Mouse (Mus musculus) thymus, adult 2 months (tissue): ENCODE results near the gene Oaz3. TPM values are rescaled to one million over a fixed set of nuclear protein-coding genes. Genes with fewer than 3 reads are reported as not detected.

ENCODE experiments used
- DNase-seq: peaks from one replicate; pipeline ENCODE4 v3.0.0; 2021
- H3K27ac ChIP-seq: fragments of 200-500 bp; 2 replicates; pipeline ENCODE4 v1.5.1; 2012; ENCODE audit warnings: low read length, control low read depth; ENCODE audit not compliant: control insufficient read depth, insufficient read depth
- H3K27me3 ChIP-seq: fragments of 200-500 bp; 2 replicates; pipeline ENCODE4 v1.6.1; 2012; ENCODE audit warnings: mild to moderate bottlenecking, low read length, moderate library complexity, mixed read lengths; ENCODE audit not compliant: control insufficient read depth, insufficient read depth
- H3K36me3 ChIP-seq: fragments of 200-500 bp; 2 replicates; pipeline ENCODE4 v1.6.1; 2012; ENCODE audit warnings: mild to moderate bottlenecking, low read length, moderate library complexity; ENCODE audit not compliant: control insufficient read depth, insufficient read depth
- H3K4me1 ChIP-seq: fragments of 200-500 bp; replicated peaks from 2 replicates; pipeline ENCODE4 v1.6.1; 2012; ENCODE audit warnings: low read length; ENCODE audit not compliant: control insufficient read depth, insufficient read depth
- H3K4me3 ChIP-seq: fragments of 200-500 bp; 2 replicates; pipeline ENCODE4 v1.5.1; 2012; ENCODE audit warnings: mild to moderate bottlenecking, low read length, control low read depth, moderate library complexity; ENCODE audit not compliant: control insufficient read depth, insufficient read depth
- CTCF ChIP-seq: fragments of 200-500 bp; IDR thresholded peaks from 2 replicates; pipeline ENCODE4 v1.5.1; 2012; ENCODE audit warnings: mild to moderate bottlenecking, control low read depth, low read length, moderate library complexity, borderline replicate concordance; ENCODE audit not compliant: control insufficient read depth, poor library complexity, insufficient read depth; ENCODE audit errors: extremely low read depth
- POLR2A ChIP-seq: fragments of 200-500 bp; IDR thresholded peaks from 2 replicates; pipeline ENCODE4 v1.6.1; 2012; ENCODE audit warnings: mild to moderate bottlenecking, low read length, control low read depth, moderate library complexity; ENCODE audit not compliant: control insufficient read depth, poor library complexity, insufficient read depth; ENCODE audit errors: extremely low read depth
- WGBS: fragments of 180-500 bp; shearing (Covaris S2); methylation state at CpG from one replicate; pipeline ENCODE4 v1.1.7; 2018; 5-methylcytosine and 5-hydroxymethylcytosine counted together
- polyA plus RNA-seq: library from polyadenylated mRNA; depleted of rRNA; stranded (reverse); fragments of >200 nt; gene quantifications from 2 replicates; pipeline ENCODE4 v1.2.3, GENCODE M21; 2012

Gene Oaz3
- polyA plus RNA-seq, 1 experiment, result 0.71 TPM

GRCm38 (mm10) chr3:94459834-94460233 lies 16.1 kb upstream of the Oaz3 start:
- H3K27ac ChIP-seq, result no peak overlapping the region
- no peaks in the 10 kb centered on the region for H3K27me3 ChIP-seq
- no peaks in the 10 kb centered on the region for H3K36me3 ChIP-seq
- no peak for TF ChIP-seq CTCF
- no peak for TF ChIP-seq POLR2A
- no peaks in the 10 kb centered on the region; the same call in 1 of the 2 replicates for H3K4me1 ChIP-seq
- DNase-seq, result no peak
- H3K4me3 ChIP-seq, result no peak overlapping the region
- WGBS, result 96% methylated on average over 2 of the region's 2 CpGs

DNA sequence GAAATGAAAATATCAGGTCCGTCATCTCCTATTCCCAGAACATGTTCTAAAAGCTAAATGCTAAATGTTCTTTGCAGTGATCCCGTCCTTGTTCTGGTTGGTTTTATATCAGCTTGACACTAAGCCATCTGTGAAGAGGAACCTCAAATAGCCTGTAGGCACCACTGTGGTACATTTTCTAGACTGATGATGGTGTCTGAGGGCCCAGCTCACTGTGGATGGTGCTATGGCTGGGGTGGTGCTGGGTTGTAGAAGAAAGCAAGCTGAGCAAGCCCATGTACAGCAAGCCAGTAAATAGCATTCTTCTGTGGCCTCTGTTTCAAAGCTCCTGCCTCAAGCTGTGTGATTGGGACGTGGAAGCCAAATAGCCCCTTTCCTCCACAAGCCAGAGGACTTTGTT lies 13.3 kb upstream of the Oaz3 start:
- WGBS, result 89% methylated on average over 3 of the region's 3 CpGs
- H3K27ac ChIP-seq, result no peak overlapping the region
- DNase-seq, result no peak
- TF ChIP-seq POLR2A (no peak), CTCF (no peak)
- H3K4me1 ChIP-seq, result no peaks in the 10 kb centered on the region; the same call in 1 of the 2 replicates
- H3K4me3 ChIP-seq, result no peak overlapping the region
- no peaks in the 10 kb centered on the region for H3K27me3 ChIP-seq
- H3K36me3 ChIP-seq, result no peaks in the 10 kb centered on the region

GRCm38 (mm10) chr3:94456529-94457000 lies 12.8 kb upstream of the Oaz3 start:
- 3% methylated on average over 12 of the region's 12 CpGs for WGBS
- H3K4me3 ChIP-seq, result 0 out of 2 replicates have a peak overlapping the region, but pooled peaks have one; percentile 16

GRCm38 (mm10) chr3:94449377-94449776 lies 5.7 kb upstream of the Oaz3 start:
- Histone ChIP-seq H3K4me1 (peaks cover 1% of the 10 kb centered on the region), H3K27me3 (no peaks in the 10 kb centered on the region), H3K27ac (no peak overlapping the region), H3K4me3 (no peak overlapping the region), H3K36me3 (peaks cover 53% of the 10 kb centered on the region)
- DNase-seq, result no peak
- WGBS, result 94% methylated on average over 2 of the region's 2 CpGs
- TF ChIP-seq POLR2A (no peak), CTCF (no peak)

More at GRCm38 (mm10) chr3:94456529-94457000, 12.8 kb upstream of the Oaz3 start:
- Histone ChIP-seq H3K4me1 (no peaks in the 10 kb centered on the region; the same call in 1 of the 2 replicates), H3K27ac (no peak overlapping the region), H3K27me3 (no peaks in the 10 kb centered on the region), H3K36me3 (no peaks in the 10 kb centered on the region)
- TF ChIP-seq CTCF (peak; percentile 68; the same call in 1 of the 2 replicates), POLR2A (no peak)
- DNase-seq, result peak; percentile 76

GRCm38 (mm10) chr3:94442951-94443596 lies 641 bp downstream of the Oaz3 start, which contains the start of gene Mrpl9:
Gene Mrpl9 (plus strand): TSS chr3:94443318.
- TF ChIP-seq CTCF (peak; percentile 57; the same call in 1 of the 2 replicates), POLR2A (peak; percentile 88)
- Histone ChIP-seq H3K4me3 (peak within 1 kb of the TSS; percentile 60), H3K27me3 (no peaks in the 10 kb centered on the region), H3K4me1 (peaks cover 5% of the 10 kb centered on the region), H3K27ac (no peak within 1 kb of the TSS), H3K36me3 (peaks cover 35% of the 10 kb centered on the region)
- 2% methylated on average over 39 of the region's 39 CpGs for WGBS
- peak; percentile 98 for DNase-seq

DNA sequence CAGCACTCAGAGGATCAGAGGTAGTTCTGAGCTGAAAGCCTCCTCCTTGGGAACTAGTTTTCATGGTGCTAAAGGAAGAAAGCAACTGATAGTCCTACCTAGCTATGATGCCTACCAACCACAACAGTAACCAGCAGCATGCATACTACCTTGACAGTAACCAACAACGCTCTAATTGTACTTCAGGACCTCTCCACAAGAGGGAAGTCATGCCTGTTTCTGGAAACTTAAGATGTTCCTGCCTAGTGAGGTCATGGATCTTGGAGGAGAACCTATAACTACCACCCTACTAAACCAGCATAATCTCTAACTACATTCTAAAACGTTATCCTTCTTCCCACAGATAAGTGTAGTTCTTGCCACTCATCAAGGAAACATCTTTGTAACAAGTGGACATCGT lies 2.5 kb downstream of the Oaz3 start:
- H3K27ac ChIP-seq, result no peak overlapping the region
- DNase-seq, result peak; percentile 24
- peaks cover 16% of the 10 kb centered on the region for H3K36me3 ChIP-seq
- 45% methylated on average over 3 of the region's 3 CpGs for WGBS
- no peak overlapping the region for H3K4me3 ChIP-seq
- peaks cover 5% of the 10 kb centered on the region for H3K4me1 ChIP-seq
- TF ChIP-seq POLR2A (no peak), CTCF (no peak)
- no peaks in the 10 kb centered on the region for H3K27me3 ChIP-seq
